Mouse (Mus musculus): ENCODE measurements at regions not wholly inside any gene's neighbourhood (a gene's known extent, or its start where the extent isn't known, plus 50 kb on each side); places are given as distances from the start of the nearest gene placed in this dataset.

- Histone ChIP-seq H3K36me3 (ENCODE audit: control insufficient read depth, insufficient read depth, low read length) (no peaks in the 10 kb centered on the region), H3K9me3 (ENCODE audit: control insufficient read depth, low read length) (no peaks in the 10 kb centered on the region), H3K27me3 (ENCODE audit: control insufficient read depth, insufficient read depth, low read length) (no peaks in the 10 kb centered on the region), H3K4me1 (ENCODE audit: control insufficient read depth, insufficient read depth, low read length) (no peaks in the 10 kb centered on the region), H3K9ac (ENCODE audit: low read length) (no peak overlapping the region), H3K27ac (replicated peaks; ENCODE audit: low read depth, low read length) (no peak overlapping the region), H3K4me2 (ENCODE audit: low read depth, severe bottlenecking) (no peak overlapping the region), H3K4me3 (ENCODE audit: low read depth, low read length) (no peak overlapping the region)
- DNase-seq (ENCODE audit: low spot score) (no peak), ATAC-seq (ENCODE audit: insufficient number of reproducible peaks, low FRiP score, low TSS enrichment, low read depth) (no peak)
- WGBS = 78% methylated on average over 2 of the region's 2 CpGs
These were observed 354.6 kb upstream of the Car10 start for GRCm38 (mm10) chr11:92743191-92743590.

- Histone ChIP-seq H3K4me2 (ENCODE audit: low read depth, severe bottlenecking) (no peak overlapping the region), H3K4me1 (ENCODE audit: control insufficient read depth, insufficient read depth, low read length) (no peaks in the 10 kb centered on the region), H3K27ac (replicated peaks; ENCODE audit: low read depth, low read length) (no peak overlapping the region), H3K9me3 (ENCODE audit: control insufficient read depth, low read length) (no peaks in the 10 kb centered on the region), H3K4me3 (ENCODE audit: low read depth, low read length) (no peak overlapping the region), H3K36me3 (ENCODE audit: control insufficient read depth, insufficient read depth, low read length) (no peaks in the 10 kb centered on the region), H3K27me3 (ENCODE audit: control insufficient read depth, insufficient read depth, low read length) (no peaks in the 10 kb centered on the region), H3K9ac (ENCODE audit: low read length) (no peak overlapping the region)
- ATAC-seq (ENCODE audit: insufficient number of reproducible peaks, low FRiP score, low TSS enrichment, low read depth) = no peak
- whole genome bisulfite sequencing = 76% methylated on average over 5 of the region's 5 CpGs
- DNase-seq (ENCODE audit: low spot score) = no peak
These were observed 339.4 kb upstream of the Car10 start for GRCm38 (mm10) chr11:92758383-92758964.

- H3K9ac ChIP-seq (ENCODE audit: low read length) = no peak overlapping the region
- ATAC-seq (ENCODE audit: insufficient number of reproducible peaks, low FRiP score, low TSS enrichment, low read depth) (no peak), DNase-seq (ENCODE audit: low spot score) (no peak)
- no peak overlapping the region for H3K4me3 ChIP-seq (ENCODE audit: low read depth, low read length)
- H3K4me1 ChIP-seq (ENCODE audit: control insufficient read depth, insufficient read depth, low read length) = no peaks in the 10 kb centered on the region
- no peaks in the 10 kb centered on the region for H3K9me3 ChIP-seq (ENCODE audit: control insufficient read depth, low read length)
- H3K27me3 ChIP-seq (ENCODE audit: control insufficient read depth, insufficient read depth, low read length) = no peaks in the 10 kb centered on the region
- 85% methylated on average over 4 of the region's 4 CpGs for WGBS
- no peak overlapping the region for H3K4me2 ChIP-seq (ENCODE audit: low read depth, severe bottlenecking)
- H3K36me3 ChIP-seq (ENCODE audit: control insufficient read depth, insufficient read depth, low read length) = no peaks in the 10 kb centered on the region
- H3K27ac ChIP-seq (replicated peaks; ENCODE audit: low read depth, low read length) = no peak overlapping the region
These were observed 327.9 kb upstream of the Car10 start for GRCm38 (mm10) chr11:92769936-92770335.

- no peak overlapping the region for H3K4me3 ChIP-seq (ENCODE audit: low read depth, low read length)
- DNase-seq (ENCODE audit: low spot score) = no peak
- no peaks in the 10 kb centered on the region for H3K4me1 ChIP-seq (ENCODE audit: control insufficient read depth, insufficient read depth, low read length)
- no peak overlapping the region for H3K9ac ChIP-seq (ENCODE audit: low read length)
- no peaks in the 10 kb centered on the region for H3K9me3 ChIP-seq (ENCODE audit: control insufficient read depth, low read length)
- no peaks in the 10 kb centered on the region for H3K36me3 ChIP-seq (ENCODE audit: control insufficient read depth, insufficient read depth, low read length)
- no peaks in the 10 kb centered on the region for H3K27me3 ChIP-seq (ENCODE audit: control insufficient read depth, insufficient read depth, low read length)
- no peak for ATAC-seq (ENCODE audit: insufficient number of reproducible peaks, low FRiP score, low TSS enrichment, low read depth)
- no peak overlapping the region for H3K4me2 ChIP-seq (ENCODE audit: low read depth, severe bottlenecking)
- no peak overlapping the region for H3K27ac ChIP-seq (replicated peaks; ENCODE audit: low read depth, low read length)
- 77% methylated on average over 9 of the region's 9 CpGs for WGBS
These were observed 324.8 kb upstream of the Car10 start for GRCm38 (mm10) chr11:92772916-92773569.

- DNase-seq (ENCODE audit: low spot score) (no peak), ATAC-seq (ENCODE audit: insufficient number of reproducible peaks, low FRiP score, low TSS enrichment, low read depth) (no peak)
- Histone ChIP-seq H3K4me1 (ENCODE audit: control insufficient read depth, insufficient read depth, low read length) (no peaks in the 10 kb centered on the region), H3K9ac (ENCODE audit: low read length) (no peak overlapping the region), H3K4me2 (ENCODE audit: low read depth, severe bottlenecking) (no peak overlapping the region), H3K36me3 (ENCODE audit: control insufficient read depth, insufficient read depth, low read length) (no peaks in the 10 kb centered on the region), H3K9me3 (ENCODE audit: control insufficient read depth, low read length) (no peaks in the 10 kb centered on the region), H3K27me3 (ENCODE audit: control insufficient read depth, insufficient read depth, low read length) (no peaks in the 10 kb centered on the region), H3K27ac (replicated peaks; ENCODE audit: low read depth, low read length) (no peak overlapping the region), H3K4me3 (ENCODE audit: low read depth, low read length) (no peak overlapping the region)
- 80% methylated on average over 4 of the region's 4 CpGs for WGBS
These were observed 324.3 kb upstream of the Car10 start for GRCm38 (mm10) chr11:92773570-92773929.

- H3K4me1 ChIP-seq (ENCODE audit: control insufficient read depth, insufficient read depth, low read length) = no peaks in the 10 kb centered on the region
- 30% methylated on average over 3 of the region's 3 CpGs for WGBS
- ATAC-seq (ENCODE audit: insufficient number of reproducible peaks, low FRiP score, low TSS enrichment, low read depth) = no peak
- H3K27ac ChIP-seq (replicated peaks; ENCODE audit: low read depth, low read length) = no peak overlapping the region
- no peak overlapping the region for H3K4me2 ChIP-seq (ENCODE audit: low read depth, severe bottlenecking)
- H3K4me3 ChIP-seq (ENCODE audit: low read depth, low read length) = no peak overlapping the region
- H3K36me3 ChIP-seq (ENCODE audit: control insufficient read depth, insufficient read depth, low read length) = no peaks in the 10 kb centered on the region
- no peak overlapping the region for H3K9ac ChIP-seq (ENCODE audit: low read length)
- no peaks in the 10 kb centered on the region for H3K9me3 ChIP-seq (ENCODE audit: control insufficient read depth, low read length)
- H3K27me3 ChIP-seq (ENCODE audit: control insufficient read depth, insufficient read depth, low read length) = no peaks in the 10 kb centered on the region
- peak; percentile 48 for DNase-seq (ENCODE audit: low spot score)
These were observed 323.0 kb upstream of the Car10 start for GRCm38 (mm10) chr11:92774780-92775179.

GRCm38 (mm10) chr11:92799267-92799666 is 298.6 kb upstream of the Car10 start:
- Histone ChIP-seq H3K27ac (replicated peaks; ENCODE audit: low read depth, low read length) (no peak overlapping the region), H3K9ac (ENCODE audit: low read length) (no peak overlapping the region), H3K4me2 (ENCODE audit: low read depth, severe bottlenecking) (no peak overlapping the region), H3K36me3 (ENCODE audit: control insufficient read depth, insufficient read depth, low read length) (no peaks in the 10 kb centered on the region), H3K4me3 (ENCODE audit: low read depth, low read length) (no peak overlapping the region), H3K27me3 (ENCODE audit: control insufficient read depth, insufficient read depth, low read length) (no peaks in the 10 kb centered on the region), H3K4me1 (ENCODE audit: control insufficient read depth, insufficient read depth, low read length) (no peaks in the 10 kb centered on the region), H3K9me3 (ENCODE audit: control insufficient read depth, low read length) (no peaks in the 10 kb centered on the region)
- DNase-seq (ENCODE audit: low spot score) = no peak
- ATAC-seq (ENCODE audit: insufficient number of reproducible peaks, low FRiP score, low TSS enrichment, low read depth) = no peak
- 90% methylated on average over 4 of the region's 4 CpGs for WGBS
